In the genomic region with DNA sequence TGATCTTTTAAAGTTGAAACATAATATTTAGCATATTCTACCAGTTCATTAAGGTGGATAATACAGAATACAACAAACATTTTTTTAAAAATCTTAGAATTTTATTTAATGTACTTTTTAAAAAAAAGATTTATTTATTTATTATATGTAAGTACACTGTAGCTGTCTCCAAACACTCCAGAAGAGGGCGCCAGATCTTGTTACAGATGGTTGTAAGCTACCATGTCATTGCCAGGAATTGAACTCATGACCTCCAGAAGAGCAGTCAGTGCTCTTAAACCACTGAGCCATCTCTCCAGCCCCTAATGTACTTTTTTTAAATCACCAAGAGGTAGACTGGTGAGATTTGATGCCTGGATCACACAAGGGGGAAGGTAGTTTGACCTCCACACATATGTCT, we compare ENCODE assay signal across 13 mouse cellular contexts. TPM values are rescaled to one million over a fixed set of nuclear protein-coding genes. Genes with fewer than 3 reads are reported as not detected.
A peak's percentile ranks its signal among the peaks of the same experiment; 100 is the strongest.
DNase-seq lines count a peak whose midpoint lies in the region.
"Had no signal": no experiment of that assay in that cellular context is flagged by ENCODE, and none has a peak within 500 bp of the region (broad histone marks: within the 10 kb centered on the region; RNA-seq: fewer than 3 reads in every experiment).

No protein-coding gene starts in this region.

- peak; percentile 33 for DNase-seq in adrenal gland, postnatal 14 days
- no peak for DNase-seq in adrenal gland, adult 18-20 months (ENCODE audit: low spot score in 2 of 2)
- peak; percentile 30 for DNase-seq in kidney, adult 9 months
- DNase-seq in kidney, adult 18-20 months, result no peak
- DNase-seq in thymus, postnatal 0 days (ENCODE audit: low spot score), result peak; percentile 42
- no peak for DNase-seq in thymus, adult 18-20 months
- DNase-seq in adipocyte (ENCODE audit: low spot score), result no peak
- no peak for DNase-seq in embryo, embryonic 9.5 days (ENCODE audit: extremely low spot score)
- DNase-seq: forebrain, postnatal 0 days; gastrocnemius, postnatal 25 days; lung, postnatal 14 days; midbrain, embryonic 14.5 days; right cerebral cortex, postnatal 25 days had no signal

RNA-seq across cellular contexts. Expression of gene Rwdd3, which starts 40.7 kb away (rescaled TPM):
- total RNA-seq in adrenal gland, postnatal 14 days (2021), result 11.4 and 13.9 TPM in 2 replicates
- total RNA-seq in adrenal gland, adult 18-20 months (2021), result 1 to 10 TPM; 8.0 to 9.0 TPM
- 7.6 and 7.9 TPM in 2 replicates for polyA plus RNA-seq in thymus, postnatal 0 days (2015; fragmentation: Nextera tagmentation; extraction: Ambion mirVana)

Comparison
In these comparisons a context has a peak if more than half of its experiments do, and no peak if none do; other contexts are left out.
1. DNase-seq: peak in adrenal gland, postnatal 14 days (single experiment), kidney, adult 9 months (single experiment) and thymus, postnatal 0 days (single experiment); none in adrenal gland, adult 18-20 months (0 of 2), kidney, adult 18-20 months (single experiment), thymus, adult 18-20 months (0 of 2), adipocyte (single experiment) and embryo, embryonic 9.5 days (single experiment).